Mouse (Mus musculus): ENCODE results near the gene Rap1b. TPM values are rescaled to one million over a fixed set of nuclear protein-coding genes. Genes with fewer than 3 reads are reported as not detected.

Gene Rap1b
- total RNA-seq, 1 experiment, result 49.6 TPM

GRCm38 (mm10) chr10:117858241-117858640, 12.4 kb upstream of the Rap1b start:
- no peaks in the 10 kb centered on the region for H3K36me3 ChIP-seq (ENCODE audit: control insufficient read depth, insufficient read depth, low read length, poor library complexity, severe bottlenecking)
- no peak overlapping the region for H3K27ac ChIP-seq (ENCODE audit: insufficient read depth, low read depth, low read length, poor library complexity, severe bottlenecking)
- peaks cover 0 to 14% of the 10 kb centered on the region in 2 experiments; a peak in 1 of 4 replicates for H3K4me1 ChIP-seq (ENCODE audit: control insufficient read depth in 2 of 2, insufficient read depth in 2 of 2, low read length in 2 of 2, poor library complexity in 1 of 2)
- no peak for DNase-seq (ENCODE audit: low read depth, low spot score)
- in situ Hi-C loops (cut with MboI; ENCODE audit: low sequenced_read_pairs in 2 of 2, unreplicated experiment in 2 of 2), result no loop called here
- no peaks in the 10 kb centered on the region for H3K9me3 ChIP-seq (ENCODE audit: control insufficient read depth, insufficient read depth, low read depth, low read length)
- no peak for TF ChIP-seq ZC3H11A (IDR thresholded peaks at IDR 0.05; ENCODE audit: borderline replicate concordance, low read depth, low read length)
- no peak for TF ChIP-seq HCFC1 (IDR thresholded peaks at IDR 0.05; ENCODE audit: borderline replicate concordance, insufficient read depth, low read length)
- TF ChIP-seq CHD2 (IDR thresholded peaks at IDR 0.05; ENCODE audit: low read depth, low read length), result no peak
- TF ChIP-seq ZNF384 (IDR thresholded peaks at IDR 0.05; ENCODE audit: low read depth, low read length), result no peak
- TF ChIP-seq MAFK (IDR thresholded peaks at IDR 0.05; ENCODE audit: insufficient read depth, low read depth, low read length), result no peak
- no peak overlapping the region for H3K4me3 ChIP-seq (ENCODE audit: insufficient read depth in 1 of 2, low read depth in 1 of 2, low read length in 2 of 2, poor library complexity in 1 of 2, severe bottlenecking in 1 of 2)
- H3K9ac ChIP-seq (ENCODE audit: insufficient read depth, low read depth, low read length, poor library complexity, severe bottlenecking), result no peak overlapping the region

- H3K36me3 ChIP-seq (ENCODE audit: control insufficient read depth, insufficient read depth, low read length, poor library complexity, severe bottlenecking), result no peaks in the 10 kb centered on the region
- in situ Hi-C loops (cut with MboI; ENCODE audit: low sequenced_read_pairs in 2 of 2, unreplicated experiment in 2 of 2), result no loop called here
- peaks cover 0 to 8% of the 10 kb centered on the region in 2 experiments; a peak in 1 of 4 replicates for H3K4me1 ChIP-seq (ENCODE audit: control insufficient read depth in 2 of 2, insufficient read depth in 2 of 2, low read length in 2 of 2, poor library complexity in 1 of 2)
- no peak overlapping the region for H3K27ac ChIP-seq (ENCODE audit: insufficient read depth, low read depth, low read length, poor library complexity, severe bottlenecking)
- no peaks in the 10 kb centered on the region for H3K9me3 ChIP-seq (ENCODE audit: control insufficient read depth, insufficient read depth, low read depth, low read length)
- TF ChIP-seq MAFK (IDR thresholded peaks at IDR 0.05; ENCODE audit: insufficient read depth, low read depth, low read length) (no peak), HCFC1 (IDR thresholded peaks at IDR 0.05; ENCODE audit: borderline replicate concordance, insufficient read depth, low read length) (no peak), ZC3H11A (IDR thresholded peaks at IDR 0.05; ENCODE audit: borderline replicate concordance, low read depth, low read length) (no peak), ZNF384 (IDR thresholded peaks at IDR 0.05; ENCODE audit: low read depth, low read length) (no peak), CHD2 (IDR thresholded peaks at IDR 0.05; ENCODE audit: low read depth, low read length) (no peak)
- H3K4me3 ChIP-seq (ENCODE audit: insufficient read depth in 1 of 2, low read depth in 1 of 2, low read length in 2 of 2, poor library complexity in 1 of 2, severe bottlenecking in 1 of 2), result no peak overlapping the region
- no peak for DNase-seq (ENCODE audit: low read depth, low spot score)
- H3K9ac ChIP-seq (ENCODE audit: insufficient read depth, low read depth, low read length, poor library complexity, severe bottlenecking), result no peak overlapping the region
Measured at GRCm38 (mm10) chr10:117856001-117856720, 10.3 kb upstream of the Rap1b start.

- Histone ChIP-seq H3K36me3 (ENCODE audit: control insufficient read depth, insufficient read depth, low read length, poor library complexity, severe bottlenecking) (no peaks in the 10 kb centered on the region), H3K4me3 (ENCODE audit: insufficient read depth in 1 of 2, low read depth in 1 of 2, low read length in 2 of 2, poor library complexity in 1 of 2, severe bottlenecking in 1 of 2) (no peak overlapping the region), H3K4me1 (ENCODE audit: control insufficient read depth in 2 of 2, insufficient read depth in 2 of 2, low read length in 2 of 2, poor library complexity in 1 of 2) (peaks cover 0 to 7% of the 10 kb centered on the region in 2 experiments; a peak in 1 of 4 replicates), H3K9me3 (ENCODE audit: control insufficient read depth, insufficient read depth, low read depth, low read length) (no peaks in the 10 kb centered on the region), H3K27ac (ENCODE audit: insufficient read depth, low read depth, low read length, poor library complexity, severe bottlenecking) (no peak overlapping the region), H3K9ac (ENCODE audit: insufficient read depth, low read depth, low read length, poor library complexity, severe bottlenecking) (no peak overlapping the region)
- no peak for TF ChIP-seq HCFC1 (IDR thresholded peaks at IDR 0.05; ENCODE audit: borderline replicate concordance, insufficient read depth, low read length)
- TF ChIP-seq ZNF384 (IDR thresholded peaks at IDR 0.05; ENCODE audit: low read depth, low read length), result no peak
- no peak for TF ChIP-seq MAFK (IDR thresholded peaks at IDR 0.05; ENCODE audit: insufficient read depth, low read depth, low read length)
- TF ChIP-seq CHD2 (IDR thresholded peaks at IDR 0.05; ENCODE audit: low read depth, low read length), result no peak
- TF ChIP-seq ZC3H11A (IDR thresholded peaks at IDR 0.05; ENCODE audit: borderline replicate concordance, low read depth, low read length), result no peak
- DNase-seq (ENCODE audit: low read depth, low spot score), result peak; percentile 47
- in situ Hi-C loops (cut with MboI; ENCODE audit: low sequenced_read_pairs in 2 of 2, unreplicated experiment in 2 of 2), result no loop called here
Measured at GRCm38 (mm10) chr10:117852648-117853192, 6.9 kb upstream of the Rap1b start.

GRCm38 (mm10) chr10:117848981-117849380, 3.1 kb upstream of the Rap1b start:
- peaks cover 4 to 7% of the 10 kb centered on the region in 2 experiments; a peak in 2 of 4 replicates for H3K4me1 ChIP-seq (ENCODE audit: control insufficient read depth in 2 of 2, insufficient read depth in 2 of 2, low read length in 2 of 2, poor library complexity in 1 of 2)
- no peaks in the 10 kb centered on the region for H3K9me3 ChIP-seq (ENCODE audit: control insufficient read depth, insufficient read depth, low read depth, low read length)
- no peak overlapping the region for H3K27ac ChIP-seq (ENCODE audit: insufficient read depth, low read depth, low read length, poor library complexity, severe bottlenecking)
- H3K36me3 ChIP-seq (ENCODE audit: control insufficient read depth, insufficient read depth, low read length, poor library complexity, severe bottlenecking), result no peaks in the 10 kb centered on the region
- TF ChIP-seq CHD2 (IDR thresholded peaks at IDR 0.05; ENCODE audit: low read depth, low read length) (no peak), ZC3H11A (IDR thresholded peaks at IDR 0.05; ENCODE audit: borderline replicate concordance, low read depth, low read length) (no peak), HCFC1 (IDR thresholded peaks at IDR 0.05; ENCODE audit: borderline replicate concordance, insufficient read depth, low read length) (no peak), ZNF384 (IDR thresholded peaks at IDR 0.05; ENCODE audit: low read depth, low read length) (no peak), MAFK (IDR thresholded peaks at IDR 0.05; ENCODE audit: insufficient read depth, low read depth, low read length) (no peak)
- peak; percentile 47 for DNase-seq (ENCODE audit: low read depth, low spot score)
- no peak overlapping the region for H3K4me3 ChIP-seq (ENCODE audit: insufficient read depth in 1 of 2, low read depth in 1 of 2, low read length in 2 of 2, poor library complexity in 1 of 2, severe bottlenecking in 1 of 2)
- no peak overlapping the region for H3K9ac ChIP-seq (ENCODE audit: insufficient read depth, low read depth, low read length, poor library complexity, severe bottlenecking)
- in situ Hi-C loops (cut with MboI; ENCODE audit: low sequenced_read_pairs in 2 of 2, unreplicated experiment in 2 of 2), result no loop called here
